Mouse (Mus musculus): ENCODE measurements around the gene Pwp2. TPM values are rescaled to one million over a fixed set of nuclear protein-coding genes. Genes with fewer than 3 reads are reported as not detected.

Pwp2 gene
- polyA plus RNA-seq, 1 experiment: 8.2 TPM

DNA sequence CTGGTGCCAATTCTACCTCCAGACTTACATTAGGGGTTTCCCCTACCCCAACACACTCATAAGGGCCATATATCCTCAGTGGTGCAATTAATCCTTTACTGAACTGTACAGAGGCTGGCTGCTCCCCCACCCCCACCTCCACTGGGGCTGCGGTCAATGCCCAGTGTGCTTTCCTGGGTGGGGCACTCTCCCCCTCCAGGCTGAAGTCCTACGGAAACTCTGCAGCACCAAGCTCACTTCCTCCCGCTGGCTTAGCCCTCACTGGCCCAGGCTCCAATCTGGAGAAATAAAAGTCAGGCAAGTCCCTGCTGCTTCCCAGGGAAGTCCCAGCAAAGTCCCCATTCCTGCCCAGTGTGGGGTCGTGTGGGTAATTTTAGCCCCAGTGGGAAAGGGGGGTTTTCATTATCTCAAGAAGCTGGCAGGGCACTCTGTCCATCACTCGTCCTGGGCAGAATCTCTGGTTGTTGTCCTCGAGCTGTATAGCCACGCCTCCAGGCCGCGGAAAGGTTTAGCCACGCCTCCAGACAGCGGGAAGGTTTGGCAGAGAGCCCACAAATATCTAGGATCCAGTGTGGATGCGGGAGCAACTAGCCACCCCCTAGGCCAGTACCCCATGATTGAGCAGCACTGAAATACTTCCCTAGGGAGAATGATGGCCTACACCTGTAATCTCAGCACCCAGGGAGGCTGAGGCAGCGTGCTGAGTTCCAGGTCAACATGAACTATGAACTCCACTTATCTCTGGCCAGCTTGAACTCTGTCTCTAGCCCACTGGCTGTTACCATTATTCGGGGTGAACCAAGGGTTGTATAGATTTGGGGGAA is 49.8 kb downstream of the Pwp2 start:
- H3K4me1 ChIP-seq (ENCODE audit: control insufficient read depth, insufficient read depth, low read length): peaks cover 9% of the 10 kb centered on the region; the same call in 1 of the 2 replicates
- no peak overlapping the region for H3K4me3 ChIP-seq (ENCODE audit: insufficient read depth, low read depth, low read length)
- H3K27me3 ChIP-seq (replicated peaks; ENCODE audit: control insufficient read depth, insufficient read depth, low read length): no peaks in the 10 kb centered on the region
- WGBS: 16% methylated on average over 14 of the region's 14 CpGs
- DNase-seq: peak; percentile 66
- H3K36me3 ChIP-seq (ENCODE audit: control insufficient read depth, insufficient read depth, low read length): no peaks in the 10 kb centered on the region
- peak overlapping the region; percentile 37; the same call in 1 of the 2 replicates for H3K27ac ChIP-seq (ENCODE audit: insufficient read depth, low read depth, low read length)
- TF ChIP-seq CTCF (conservative IDR thresholded peaks at IDR 0.05; ENCODE audit: insufficient read depth, insufficient read length, low read depth, low read length) (no peak), POLR2A (IDR thresholded peaks at IDR 0.05; ENCODE audit: low read depth, low read length) (no peak)

GRCm38 (mm10) chr10:78134400-78134799 is 50.5 kb downstream of the Pwp2 start:
- TF ChIP-seq POLR2A (IDR thresholded peaks at IDR 0.05; ENCODE audit: low read depth, low read length) (no peak), CTCF (conservative IDR thresholded peaks at IDR 0.05; ENCODE audit: insufficient read depth, insufficient read length, low read depth, low read length) (no peak)
- 87% methylated on average over 4 of the region's 4 CpGs for WGBS
- H3K36me3 ChIP-seq (ENCODE audit: control insufficient read depth, insufficient read depth, low read length): no peaks in the 10 kb centered on the region
- H3K4me1 ChIP-seq (ENCODE audit: control insufficient read depth, insufficient read depth, low read length): peaks cover 9% of the 10 kb centered on the region; the same call in 1 of the 2 replicates
- no peak overlapping the region for H3K4me3 ChIP-seq (ENCODE audit: insufficient read depth, low read depth, low read length)
- DNase-seq: no peak
- peak overlapping the region; percentile 37; the same call in 1 of the 2 replicates for H3K27ac ChIP-seq (ENCODE audit: insufficient read depth, low read depth, low read length)
- H3K27me3 ChIP-seq (replicated peaks; ENCODE audit: control insufficient read depth, insufficient read depth, low read length): no peaks in the 10 kb centered on the region

DNA sequence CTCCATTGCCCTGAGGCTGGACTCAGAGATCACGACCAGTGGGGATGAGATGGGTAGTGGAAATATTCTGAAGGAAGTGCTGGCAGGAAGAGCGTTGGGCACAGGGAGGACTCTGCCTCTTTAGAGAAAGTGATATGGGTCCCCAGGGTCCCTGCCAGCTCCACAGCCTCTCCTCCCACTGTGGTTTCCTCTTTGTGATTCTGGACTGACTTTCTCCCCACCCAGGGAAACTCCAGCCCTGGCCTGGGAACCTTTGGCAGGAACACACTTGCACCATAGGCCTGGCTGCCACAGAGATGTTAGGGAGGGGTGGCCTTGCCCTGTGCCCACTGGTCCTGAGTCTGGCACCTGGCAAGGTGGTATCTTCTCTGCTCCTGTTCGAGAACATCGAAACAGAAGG is 55.0 kb downstream of the Pwp2 start:
- Histone ChIP-seq H3K36me3 (ENCODE audit: control insufficient read depth, insufficient read depth, low read length) (no peaks in the 10 kb centered on the region), H3K27me3 (replicated peaks; ENCODE audit: control insufficient read depth, insufficient read depth, low read length) (no peaks in the 10 kb centered on the region), H3K4me1 (ENCODE audit: control insufficient read depth, insufficient read depth, low read length) (peaks cover 9% of the 10 kb centered on the region; the same call in 1 of the 2 replicates), H3K27ac (ENCODE audit: insufficient read depth, low read depth, low read length) (no peak overlapping the region), H3K4me3 (ENCODE audit: insufficient read depth, low read depth, low read length) (no peak overlapping the region)
- TF ChIP-seq CTCF (conservative IDR thresholded peaks at IDR 0.05; ENCODE audit: insufficient read depth, insufficient read length, low read depth, low read length) (no peak), POLR2A (IDR thresholded peaks at IDR 0.05; ENCODE audit: low read depth, low read length) (no peak)
- DNase-seq: no peak
- WGBS: 80% methylated on average over 4 of the region's 4 CpGs

GRCm38 (mm10) chr10:78129423-78129822 is 55.5 kb downstream of the Pwp2 start:
- TF ChIP-seq CTCF (conservative IDR thresholded peaks at IDR 0.05; ENCODE audit: insufficient read depth, insufficient read length, low read depth, low read length): no peak
- TF ChIP-seq POLR2A (IDR thresholded peaks at IDR 0.05; ENCODE audit: low read depth, low read length): no peak
- Histone ChIP-seq H3K27ac (ENCODE audit: insufficient read depth, low read depth, low read length) (no peak overlapping the region), H3K4me3 (ENCODE audit: insufficient read depth, low read depth, low read length) (no peak overlapping the region), H3K36me3 (ENCODE audit: control insufficient read depth, insufficient read depth, low read length) (no peaks in the 10 kb centered on the region), H3K27me3 (replicated peaks; ENCODE audit: control insufficient read depth, insufficient read depth, low read length) (no peaks in the 10 kb centered on the region), H3K4me1 (ENCODE audit: control insufficient read depth, insufficient read depth, low read length) (peaks cover 7% of the 10 kb centered on the region; the same call in 1 of the 2 replicates)
- 64% methylated on average over 11 of the region's 11 CpGs for WGBS
- DNase-seq: peak; percentile 75

GRCm38 (mm10) chr10:78128647-78129046 is 56.3 kb downstream of the Pwp2 start:
- Histone ChIP-seq H3K36me3 (ENCODE audit: control insufficient read depth, insufficient read depth, low read length) (no peaks in the 10 kb centered on the region), H3K4me1 (ENCODE audit: control insufficient read depth, insufficient read depth, low read length) (peaks cover 5% of the 10 kb centered on the region; the same call in 1 of the 2 replicates), H3K27me3 (replicated peaks; ENCODE audit: control insufficient read depth, insufficient read depth, low read length) (no peaks in the 10 kb centered on the region), H3K27ac (ENCODE audit: insufficient read depth, low read depth, low read length) (no peak overlapping the region), H3K4me3 (ENCODE audit: insufficient read depth, low read depth, low read length) (no peak overlapping the region)
- no peak for DNase-seq
- TF ChIP-seq CTCF (conservative IDR thresholded peaks at IDR 0.05; ENCODE audit: insufficient read depth, insufficient read length, low read depth, low read length) (no peak), POLR2A (IDR thresholded peaks at IDR 0.05; ENCODE audit: low read depth, low read length) (no peak)
- 86% methylated on average over 2 of the region's 2 CpGs for WGBS

- Histone ChIP-seq H3K27ac (ENCODE audit: insufficient read depth, low read depth, low read length) (no peak overlapping the region), H3K36me3 (ENCODE audit: control insufficient read depth, insufficient read depth, low read length) (no peaks in the 10 kb centered on the region), H3K4me1 (ENCODE audit: control insufficient read depth, insufficient read depth, low read length) (peaks cover 5% of the 10 kb centered on the region; the same call in 1 of the 2 replicates), H3K27me3 (replicated peaks; ENCODE audit: control insufficient read depth, insufficient read depth, low read length) (no peaks in the 10 kb centered on the region), H3K4me3 (ENCODE audit: insufficient read depth, low read depth, low read length) (no peak overlapping the region)
- DNase-seq: peak; percentile 81
- TF ChIP-seq CTCF (conservative IDR thresholded peaks at IDR 0.05; ENCODE audit: insufficient read depth, insufficient read length, low read depth, low read length) (no peak), POLR2A (IDR thresholded peaks at IDR 0.05; ENCODE audit: low read depth, low read length) (no peak)
- 53% methylated on average over 1 of the region's 1 CpGs for WGBS
These were observed 57.0 kb downstream of the Pwp2 start for GRCm38 (mm10) chr10:78127931-78128330.

Measured in kidney, adult 2 months (tissue).